Mouse (Mus musculus) layer of hippocampus, adult 8-10 months (tissue): ENCODE measurements at regions not wholly inside any gene's neighbourhood (a gene's known extent, or its start where the extent isn't known, plus 50 kb on each side); places are given as distances from the start of the nearest gene placed in this dataset.

ENCODE experiments used
- DNase-seq, 2 experiments: peaks; one replicate each; pipeline ENCODE4 v3.0.0; 2022; ENCODE audit warnings: low spot score in 2 of 2

GRCm38 (mm10) chr13:102131459-102131858 lies 363.4 kb upstream of the Pik3r1 start:
- DNase-seq: no peak

- no peak for DNase-seq
These were observed 364.1 kb upstream of the Pik3r1 start for GRCm38 (mm10) chr13:102132154-102132553.

- DNase-seq: no peak
These were observed 364.7 kb upstream of the Pik3r1 start for GRCm38 (mm10) chr13:102132696-102133095.

- DNase-seq: no peak
These were observed 367.2 kb upstream of the Pik3r1 start for GRCm38 (mm10) chr13:102135210-102135609.

- DNase-seq: no peak
These were observed 375.0 kb upstream of the Pik3r1 start for GRCm38 (mm10) chr13:102142986-102143385.

- no peak for DNase-seq
These were observed 375.8 kb upstream of the Pik3r1 start for GRCm38 (mm10) chr13:102143848-102144247.

GRCm38 (mm10) chr13:102148039-102148438 lies 380.0 kb upstream of the Pik3r1 start:
- no peak for DNase-seq

GRCm38 (mm10) chr13:102153785-102154608 lies 386.0 kb upstream of the Pik3r1 start:
- no peak for DNase-seq

GRCm38 (mm10) chr13:102154609-102154899 lies 386.5 kb upstream of the Pik3r1 start:
- no peak for DNase-seq

GRCm38 (mm10) chr13:102157369-102158130 lies 389.5 kb upstream of the Pik3r1 start:
- no peak for DNase-seq

- no peak for DNase-seq
These were observed 405.6 kb upstream of the Pik3r1 start for GRCm38 (mm10) chr13:102173382-102174234.

GRCm38 (mm10) chr13:102174431-102174830 lies 406.4 kb upstream of the Pik3r1 start:
- DNase-seq: no peak

GRCm38 (mm10) chr13:102174896-102175295 lies 406.9 kb upstream of the Pik3r1 start:
- no peak for DNase-seq

- DNase-seq: no peak
These were observed 407.4 kb upstream of the Pik3r1 start for GRCm38 (mm10) chr13:102175406-102175805.

- no peak for DNase-seq
These were observed 408.4 kb upstream of the Pik3r1 start for GRCm38 (mm10) chr13:102176456-102176855.

- DNase-seq: no peak
These were observed 426.7 kb upstream of the Pik3r1 start for GRCm38 (mm10) chr13:102194716-102195115.

- no peak for DNase-seq
These were observed 434.3 kb upstream of the Pik3r1 start for GRCm38 (mm10) chr13:102202301-102202700.

GRCm38 (mm10) chr13:102218486-102218885 lies 450.5 kb upstream of the Pik3r1 start:
- no peak for DNase-seq

- no peak for DNase-seq
These were observed 462.3 kb upstream of the Cd180 start for GRCm38 (mm10) chr13:102231048-102231447.

- peak in 1 of 2 experiments; percentile 6 for DNase-seq
These were observed 460.9 kb upstream of the Cd180 start for GRCm38 (mm10) chr13:102232291-102232936.

- no peak for DNase-seq
These were observed 442.5 kb upstream of the Cd180 start for GRCm38 (mm10) chr13:102250884-102251283.
